Mouse (Mus musculus) left cerebral cortex, adult 9 months (tissue): ENCODE measurements at regions not wholly inside any gene's neighbourhood (a gene's known extent, or its start where the extent isn't known, plus 50 kb on each side); places are given as distances from the start of the nearest gene placed in this dataset.

ENCODE experiments used
- DNase-seq, 2 experiments: peaks; one replicate each; pipeline ENCODE4 v3.0.0; 2022; ENCODE audit warnings: low spot score in 2 of 2

DNA sequence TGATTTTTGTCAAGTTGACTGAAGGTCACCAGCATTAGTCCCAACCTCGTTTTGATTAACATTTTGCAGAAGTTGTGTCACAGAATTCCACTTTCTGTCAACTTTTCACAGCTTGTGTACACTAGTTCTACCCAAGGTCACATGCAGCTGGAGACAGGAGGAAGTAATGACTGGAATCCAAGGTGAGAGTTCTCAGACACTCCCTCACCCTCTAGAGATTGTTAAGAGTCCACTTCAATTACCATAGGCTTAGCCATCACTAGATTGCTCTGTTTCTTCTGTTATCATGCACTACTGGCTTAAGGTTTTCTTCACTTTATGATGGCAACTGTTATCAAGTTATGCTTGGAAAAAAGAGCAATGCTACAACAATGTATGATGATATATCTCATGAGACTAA, 379.0 kb downstream of the Samd5 start:
- DNase-seq: no peak

DNA sequence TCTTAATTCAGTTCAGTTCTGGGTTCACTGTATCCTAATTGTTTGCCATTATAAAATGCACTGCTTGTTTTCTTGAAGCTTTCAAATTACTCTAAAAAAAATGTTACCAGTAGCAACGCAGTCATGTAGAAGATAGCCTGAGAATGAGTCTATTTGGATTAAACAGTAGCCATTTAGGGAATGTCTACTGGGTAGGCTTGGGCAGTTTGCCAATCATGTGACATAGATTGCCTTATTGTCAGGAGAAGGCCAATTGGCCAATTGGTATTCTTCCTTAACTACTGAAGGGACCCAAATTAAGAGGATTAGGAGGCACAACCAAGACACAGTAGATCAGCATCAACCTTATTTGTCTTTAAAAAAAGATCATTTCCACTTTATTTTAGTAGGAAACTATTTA, 379.7 kb downstream of the Samd5 start:
- DNase-seq: no peak

DNA sequence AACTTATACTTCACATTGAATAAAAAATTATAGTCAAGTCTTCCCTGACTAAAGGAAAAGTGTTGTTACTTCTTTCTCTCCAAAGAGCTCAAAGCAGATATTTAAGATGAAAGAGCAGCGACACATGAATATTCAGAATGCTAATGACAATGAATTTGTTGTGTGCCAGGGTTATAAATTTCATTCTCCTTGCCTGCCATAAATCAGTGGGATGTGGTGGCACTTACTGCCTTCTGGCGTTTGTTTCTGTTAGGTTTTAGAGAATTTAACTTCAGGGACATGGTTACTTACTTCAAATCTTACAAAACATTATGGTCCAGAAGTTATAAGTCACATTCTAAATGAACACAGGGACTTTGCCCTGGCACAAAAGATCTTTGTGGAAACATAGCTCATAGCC, 380.4 kb downstream of the Samd5 start:
- no peak for DNase-seq

DNA sequence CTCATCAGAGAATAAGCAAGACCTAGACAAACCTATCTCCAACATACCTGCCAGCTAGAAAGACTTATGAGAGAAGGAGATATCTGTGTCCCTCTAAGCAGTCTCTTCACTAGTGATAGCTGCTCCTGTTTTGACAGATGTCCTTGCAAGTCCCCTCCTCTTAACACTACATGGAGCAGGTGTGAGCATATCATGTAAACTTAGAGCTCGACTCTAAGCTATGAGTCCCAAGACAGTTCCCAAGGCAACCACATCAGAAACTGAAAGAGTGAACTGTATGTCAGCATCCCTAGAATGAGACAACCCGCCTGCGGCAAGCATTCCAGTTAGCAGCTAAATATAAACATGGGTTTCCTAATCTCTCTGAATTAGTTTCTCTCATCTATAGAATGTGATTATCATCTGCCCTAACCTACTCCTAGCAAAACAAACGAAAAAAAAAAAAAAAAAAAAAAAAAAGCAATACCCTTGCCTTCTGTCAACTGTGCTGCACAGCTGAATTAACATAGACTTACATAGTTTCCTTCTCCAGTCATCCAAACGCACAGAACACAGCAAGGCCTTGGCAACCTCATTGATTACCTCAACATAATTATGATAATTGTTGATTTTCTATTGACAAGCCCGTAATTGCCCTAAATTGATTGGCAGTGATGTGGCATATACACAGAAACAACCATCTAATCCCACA, 383.4 kb downstream of the Samd5 start:
- DNase-seq: no peak

DNA sequence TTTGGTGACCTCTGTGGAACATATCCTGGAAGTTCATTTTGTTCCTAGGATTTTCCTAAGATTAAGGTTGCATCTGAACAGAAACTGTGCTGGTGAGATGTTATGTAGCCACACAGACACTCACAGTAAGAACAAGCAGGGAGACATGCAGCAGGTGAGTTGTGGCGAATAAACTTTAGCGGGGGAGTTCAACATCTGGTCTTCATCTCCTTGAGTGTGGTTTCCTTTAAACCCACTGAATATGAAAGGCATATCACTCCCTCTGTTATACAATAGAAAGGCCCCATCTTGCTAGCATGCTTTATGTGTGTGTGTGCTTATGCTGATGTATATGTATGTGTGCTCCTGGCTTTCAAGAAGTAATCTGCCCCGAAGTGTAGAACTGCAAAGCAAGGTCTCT, 387.1 kb upstream of the Sash1 start:
- no peak for DNase-seq

DNA sequence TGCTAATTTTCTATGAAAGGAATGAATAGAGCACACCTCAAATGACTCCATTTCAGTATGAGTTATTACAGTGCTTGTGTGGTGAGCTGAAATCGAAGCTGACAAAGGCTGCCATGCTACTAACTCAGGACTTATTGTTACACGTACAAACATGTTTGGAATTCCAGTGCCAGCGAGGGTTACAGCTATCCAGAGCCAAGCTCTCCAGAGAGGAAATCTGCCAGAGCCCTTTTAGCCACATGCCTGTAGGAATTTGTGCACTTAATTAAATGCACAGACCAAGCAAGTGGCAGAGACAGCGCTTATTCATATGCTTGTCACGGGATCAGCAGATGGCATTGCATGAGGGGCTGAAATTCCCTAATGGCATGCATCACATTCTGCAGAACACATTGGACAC, 386.4 kb upstream of the Sash1 start:
- no peak for DNase-seq

DNA sequence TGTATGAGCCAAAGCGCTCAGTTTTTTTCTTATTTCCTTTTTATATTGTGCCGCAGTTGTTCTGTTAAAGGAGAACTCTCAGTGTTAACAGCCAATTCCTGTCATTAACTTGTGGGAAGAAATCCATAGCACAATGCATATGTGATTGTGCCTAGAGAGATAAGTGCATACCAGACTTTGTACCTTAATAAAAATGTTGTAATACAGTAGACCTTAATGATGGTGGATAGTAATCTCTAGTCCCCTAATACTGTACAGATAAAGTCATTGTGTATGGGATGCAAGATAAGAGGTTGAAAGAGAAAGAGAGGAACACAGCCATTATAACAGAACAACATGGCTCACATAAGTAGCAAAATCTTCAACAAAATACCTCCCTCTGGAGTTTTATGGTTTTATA, 379.7 kb upstream of the Sash1 start:
- DNase-seq: no peak

DNA sequence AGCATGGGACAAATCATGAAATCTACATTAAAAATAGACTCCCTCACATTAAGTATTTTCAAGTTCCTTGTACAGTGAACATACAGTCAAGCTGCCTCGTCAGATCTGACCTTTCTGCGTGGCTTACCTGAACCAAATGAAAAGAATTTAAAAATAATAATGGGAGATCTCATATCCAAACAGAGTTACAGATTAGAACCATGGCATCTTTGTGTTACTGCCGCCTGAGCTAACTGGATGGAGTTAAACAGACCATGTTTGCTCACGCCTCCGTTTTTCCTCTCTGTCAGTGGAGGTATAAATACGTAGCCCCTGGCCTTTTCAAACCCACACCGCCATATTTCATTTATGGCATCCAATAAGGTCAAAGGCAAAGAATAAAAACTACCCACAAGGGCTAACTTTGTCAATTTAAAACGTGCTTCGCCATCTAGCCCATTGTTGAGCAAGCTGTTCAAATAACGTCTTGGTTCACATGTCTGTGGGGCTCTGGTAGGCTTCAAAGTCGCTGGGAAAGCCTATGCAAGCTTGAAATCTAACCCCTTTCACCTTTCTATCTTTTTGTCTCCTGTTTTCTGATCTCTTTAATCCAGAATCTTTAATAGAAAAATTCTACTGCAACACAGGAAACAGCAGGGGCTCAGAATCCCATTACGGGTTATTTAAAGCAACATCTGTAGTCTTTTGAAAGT, 378.6 kb upstream of the Sash1 start:
- no peak for DNase-seq

DNA sequence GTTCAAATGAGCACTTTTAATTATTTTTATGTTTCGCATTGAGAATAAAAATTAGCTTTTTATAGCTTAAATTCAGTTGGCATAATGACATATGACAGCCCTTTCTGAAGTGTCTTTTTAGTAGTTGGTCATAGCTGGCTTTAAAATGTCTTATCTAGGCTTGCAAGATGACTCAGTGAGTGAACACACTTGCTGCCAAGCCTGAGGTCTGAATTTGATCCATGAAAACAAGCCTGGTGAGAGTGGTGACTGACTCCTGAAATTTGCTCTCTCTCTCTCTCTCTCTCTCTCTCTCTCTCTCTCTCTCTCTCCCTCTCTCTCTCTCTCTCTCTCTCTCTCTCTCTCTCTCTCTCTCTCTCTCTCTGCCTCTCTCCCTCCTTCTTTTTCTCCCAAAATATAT, 372.8 kb upstream of the Sash1 start:
- no peak for DNase-seq

DNA sequence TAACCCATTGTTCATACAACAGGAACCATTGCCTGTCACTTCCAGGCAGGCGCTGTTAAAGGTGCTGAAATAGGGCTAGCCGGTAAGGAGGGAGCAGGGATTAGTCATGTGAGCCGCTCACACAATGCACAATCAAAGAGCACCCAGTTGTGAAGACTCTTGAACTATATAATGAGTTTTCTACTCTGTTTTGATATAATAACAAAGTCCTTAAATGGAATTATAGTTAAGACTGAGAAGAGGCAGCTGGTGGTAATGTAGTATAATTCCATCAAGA, 367.0 kb upstream of the Sash1 start:
- no peak for DNase-seq

DNA sequence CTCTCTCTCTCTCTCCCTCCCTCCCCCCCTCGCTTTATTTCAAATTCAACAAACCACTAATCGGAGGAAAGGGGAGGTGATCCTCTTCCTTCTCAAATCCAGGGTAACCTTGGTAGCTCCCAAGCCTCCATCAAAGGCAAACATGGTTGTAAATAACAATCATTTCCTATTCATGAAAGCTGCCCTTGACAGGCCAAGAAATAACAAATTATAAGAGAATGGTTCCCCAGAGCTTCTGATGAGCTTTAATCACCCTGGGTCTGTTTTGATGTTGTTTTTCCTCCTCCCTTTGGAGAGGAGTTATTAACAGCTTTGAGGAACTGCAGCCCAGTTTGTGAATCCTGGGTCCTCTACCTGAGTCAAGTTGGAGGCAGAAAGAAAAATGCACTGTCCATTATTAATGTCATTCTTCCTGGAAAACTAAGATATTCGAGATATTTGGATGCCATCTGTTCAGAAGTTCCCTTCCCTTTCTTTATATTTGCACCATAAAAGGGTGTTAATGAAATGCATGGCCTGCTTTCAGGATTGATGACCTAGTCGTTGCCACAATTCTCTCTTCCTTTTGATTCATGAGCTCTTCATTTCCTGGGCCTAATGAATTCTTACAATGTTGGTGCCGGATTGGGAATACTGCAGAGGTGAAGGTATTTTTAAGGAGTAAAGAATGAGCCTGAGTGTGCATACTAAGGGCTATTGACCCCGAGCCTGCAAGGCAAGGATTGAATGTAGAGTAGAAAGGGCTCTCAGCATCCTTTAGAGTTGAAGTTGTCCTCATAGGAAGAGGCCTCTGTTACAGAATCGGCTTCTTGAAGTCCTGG, 366.5 kb upstream of the Sash1 start:
- DNase-seq: no peak

DNA sequence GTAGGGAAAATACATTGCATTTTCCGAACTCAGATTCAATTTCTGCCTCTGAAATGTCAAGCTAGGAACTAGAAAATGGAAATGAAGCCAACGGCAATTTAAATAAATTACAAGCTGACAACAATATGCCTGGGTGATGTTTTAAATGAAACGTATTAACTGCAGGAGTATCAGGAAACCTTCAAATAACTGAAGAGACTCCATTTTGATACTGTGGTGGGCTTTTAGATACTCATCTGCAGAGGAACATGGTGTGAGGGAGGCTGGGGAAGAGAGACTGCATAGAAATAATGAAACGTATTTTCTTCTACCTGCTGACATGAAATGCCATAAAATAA, 357.4 kb upstream of the Sash1 start:
- no peak for DNase-seq

DNA sequence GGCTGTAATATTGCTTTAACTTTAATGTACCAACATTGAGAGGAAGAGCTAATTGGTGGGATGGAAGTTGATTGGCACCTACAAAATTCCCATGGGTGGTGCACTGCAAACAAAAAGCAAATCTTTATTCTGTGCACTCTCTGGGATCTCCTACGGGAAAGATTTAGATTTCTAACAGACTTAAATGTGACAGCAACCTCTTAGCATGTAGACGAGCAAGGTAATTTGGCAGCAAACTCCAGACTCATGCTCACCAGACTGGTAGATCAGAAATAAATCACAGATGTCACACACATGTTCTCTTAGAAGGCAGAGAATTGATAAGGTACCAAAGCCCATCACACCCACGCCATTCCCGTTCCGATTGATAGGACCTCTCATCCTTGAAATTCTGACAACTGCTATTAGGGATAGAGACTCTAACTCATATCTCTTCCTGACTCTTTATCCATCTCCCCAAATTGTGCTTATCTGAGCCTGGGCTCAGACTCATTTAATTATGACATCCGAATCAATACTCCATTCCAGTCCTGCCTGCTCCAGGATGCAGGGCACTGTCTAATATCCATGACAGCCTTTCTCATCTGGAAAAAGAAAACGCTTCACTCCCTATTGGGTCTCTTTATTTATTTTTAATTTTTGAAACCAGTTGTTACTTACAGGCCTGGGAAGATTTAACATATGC, 356.9 kb upstream of the Sash1 start:
- DNase-seq: no peak

DNA sequence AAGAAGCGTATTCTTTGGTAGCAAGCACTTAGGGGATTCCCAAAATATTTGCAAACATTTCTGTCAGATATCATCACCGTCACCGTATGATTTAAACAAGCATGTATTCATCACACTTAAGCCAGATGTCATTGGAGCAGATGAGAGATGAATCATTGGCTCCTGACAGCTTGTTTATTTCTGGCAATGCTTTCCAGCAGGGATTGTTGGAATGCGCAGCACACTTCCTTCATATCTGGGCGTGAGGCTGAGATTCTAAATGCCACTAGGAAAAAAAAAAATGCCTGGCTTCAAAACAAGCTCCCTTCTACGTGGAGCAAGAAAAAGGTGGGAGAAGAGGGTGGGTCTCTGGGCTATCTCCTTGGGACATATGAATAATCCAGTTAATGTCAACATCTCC, 354.1 kb upstream of the Sash1 start:
- DNase-seq: peak in 1 of 2 experiments; percentile 38

DNA sequence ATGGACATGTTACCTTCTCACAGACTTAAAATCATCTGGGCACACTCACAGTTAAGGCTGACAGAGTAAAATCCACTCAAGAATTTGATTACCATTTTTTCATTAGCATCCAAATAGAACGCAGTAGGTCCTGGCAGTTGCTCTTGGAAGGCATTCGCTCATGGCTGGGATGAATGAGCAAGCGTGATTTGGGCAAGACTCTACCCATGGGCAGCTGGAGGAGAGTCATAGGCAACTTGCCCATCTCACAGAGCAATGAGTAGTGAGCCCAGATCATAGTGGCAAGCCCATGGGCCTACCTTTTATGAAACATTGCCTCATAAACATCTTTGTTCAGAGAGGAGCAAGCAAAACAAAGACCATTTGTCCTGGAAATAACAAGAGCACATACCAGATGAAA, 345.9 kb upstream of the Sash1 start:
- no peak for DNase-seq

DNA sequence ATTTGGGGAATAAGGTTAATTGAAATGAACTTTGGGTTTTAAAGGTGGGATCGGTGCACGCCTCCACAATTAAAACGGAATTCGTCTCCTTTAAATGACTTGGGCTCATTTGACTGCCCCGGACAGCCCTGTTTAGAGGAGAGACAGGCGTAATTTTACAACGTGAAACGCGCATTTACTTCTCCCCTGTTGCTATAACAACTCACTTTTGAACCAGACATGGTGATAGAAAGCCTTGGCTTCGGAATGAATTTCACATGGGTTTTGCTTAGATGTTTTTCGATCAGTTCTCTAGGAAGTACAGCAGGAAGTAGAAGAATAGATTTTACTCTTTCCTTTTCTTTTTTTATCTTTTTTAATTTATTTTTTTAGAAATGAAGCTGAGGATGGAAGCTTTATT, 343.2 kb upstream of the Sash1 start:
- DNase-seq: no peak

DNA sequence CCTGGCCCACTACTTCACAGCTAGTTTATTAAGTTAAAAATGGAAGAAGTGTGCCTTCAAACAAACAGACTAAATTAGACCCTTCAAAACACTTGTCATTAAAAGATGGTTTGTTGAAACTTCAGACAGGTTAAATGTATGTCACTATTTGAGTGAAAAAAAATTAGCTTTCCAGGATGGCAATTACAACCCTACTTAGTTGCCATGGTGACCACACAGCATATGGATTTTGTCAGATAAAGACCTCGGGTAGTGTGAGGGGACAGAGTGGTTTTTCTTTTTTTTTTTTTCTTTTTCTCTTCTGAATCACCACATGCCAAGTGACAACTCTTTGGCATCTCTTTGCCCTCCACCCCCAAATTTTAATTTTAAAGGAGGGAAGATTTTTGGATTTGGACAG, 341.5 kb upstream of the Sash1 start:
- no peak for DNase-seq

DNA sequence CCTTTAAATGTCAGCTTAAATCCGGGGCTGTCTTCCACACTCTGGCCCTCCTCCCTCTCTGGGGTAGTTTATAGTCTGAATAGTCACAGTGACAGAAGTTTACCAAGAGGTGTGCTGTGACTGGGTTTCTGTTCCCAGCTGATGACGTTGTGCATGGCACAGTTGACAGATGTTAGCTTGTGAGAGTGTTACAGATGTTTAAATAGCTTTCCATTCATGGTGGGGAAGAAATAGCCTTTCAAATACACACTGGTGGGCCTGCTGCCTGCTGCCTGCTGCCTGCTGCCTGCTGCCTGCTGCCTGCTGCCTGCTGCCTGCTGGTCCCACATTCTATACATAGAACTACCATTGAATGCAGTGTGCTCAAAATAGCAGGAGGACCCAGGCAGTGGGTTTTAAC, 324.8 kb upstream of the Sash1 start:
- DNase-seq: no peak

DNA sequence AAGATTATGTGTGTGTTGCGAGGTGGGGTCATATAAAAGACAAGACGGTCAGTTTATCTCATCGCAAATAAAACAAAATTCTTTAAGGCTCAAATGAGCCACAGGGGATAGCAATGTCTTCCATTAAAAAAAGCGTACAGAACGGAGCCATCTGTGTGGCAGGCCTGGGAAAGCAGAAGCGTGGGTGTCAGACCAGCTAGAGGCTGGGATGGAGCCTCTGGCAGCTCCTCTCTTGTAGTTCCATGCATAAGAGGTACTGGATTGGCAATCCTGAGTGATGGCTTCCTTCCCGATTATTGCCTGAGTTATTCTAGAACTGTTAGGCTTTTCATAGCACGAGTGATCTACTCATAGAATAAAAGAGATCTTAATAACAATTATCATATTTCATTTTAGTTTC, 318.2 kb upstream of the Sash1 start:
- DNase-seq: peak; percentile 22 to 72

DNA sequence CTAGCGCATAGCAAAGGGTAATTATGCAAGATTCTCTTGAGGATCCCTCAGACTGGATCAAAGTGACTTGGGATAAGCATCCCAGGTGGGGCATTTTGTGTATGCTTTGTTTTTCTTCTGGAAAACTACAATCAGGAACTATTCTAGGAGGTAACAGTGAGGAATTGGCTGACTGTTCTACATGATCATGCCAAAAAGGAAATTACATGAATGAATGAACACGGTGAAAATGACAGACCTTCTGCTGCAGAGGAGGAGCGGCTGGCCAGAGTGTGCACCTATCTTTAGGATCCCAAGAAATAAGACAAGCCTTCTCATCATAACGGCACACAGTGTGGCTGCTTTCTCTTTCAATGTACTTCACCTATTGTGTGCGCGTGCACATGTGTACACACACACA, 317.5 kb upstream of the Sash1 start:
- peak in 1 of 2 experiments; percentile 22 for DNase-seq

DNA sequence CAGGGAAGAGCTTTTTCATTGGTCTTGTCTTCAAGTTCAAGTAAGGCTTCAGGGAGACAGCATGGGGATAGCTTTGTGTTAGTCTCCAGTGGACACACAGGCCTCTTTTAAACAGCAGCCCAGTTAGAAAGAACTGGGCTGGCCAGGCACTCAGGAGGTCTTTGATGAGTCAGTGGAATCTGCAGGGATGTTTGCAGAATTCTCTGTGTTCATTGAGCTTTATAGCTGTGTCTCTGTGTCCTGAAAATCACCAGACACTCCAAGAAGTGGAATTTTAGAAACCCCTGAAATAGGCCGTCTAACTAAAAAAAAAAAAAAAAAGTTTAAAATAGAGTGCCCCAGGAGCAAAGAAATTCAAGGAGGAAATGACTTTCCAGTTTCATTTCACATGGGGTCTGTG, 317.1 kb upstream of the Sash1 start:
- peak in 1 of 2 experiments; percentile 5 for DNase-seq

DNA sequence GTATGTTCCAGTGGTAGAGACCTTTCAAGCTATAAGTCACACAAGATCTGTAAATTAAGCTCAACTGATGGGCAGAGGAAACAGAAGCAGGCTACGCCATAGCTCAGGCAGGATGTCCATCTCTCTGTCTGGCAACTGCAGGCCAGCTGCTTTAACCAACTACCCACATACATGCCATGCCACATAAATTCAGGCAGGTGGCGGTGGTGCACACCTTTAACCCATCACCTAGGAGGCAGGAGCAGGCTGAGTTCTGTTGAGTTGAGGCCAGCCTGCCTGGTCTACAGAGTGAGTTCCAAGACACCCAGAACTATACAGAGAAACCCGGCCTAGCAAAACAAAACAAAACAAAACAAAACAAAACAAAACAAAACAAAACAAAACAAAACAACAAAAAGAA, 289.1 kb upstream of the Sash1 start:
- no peak for DNase-seq

DNA sequence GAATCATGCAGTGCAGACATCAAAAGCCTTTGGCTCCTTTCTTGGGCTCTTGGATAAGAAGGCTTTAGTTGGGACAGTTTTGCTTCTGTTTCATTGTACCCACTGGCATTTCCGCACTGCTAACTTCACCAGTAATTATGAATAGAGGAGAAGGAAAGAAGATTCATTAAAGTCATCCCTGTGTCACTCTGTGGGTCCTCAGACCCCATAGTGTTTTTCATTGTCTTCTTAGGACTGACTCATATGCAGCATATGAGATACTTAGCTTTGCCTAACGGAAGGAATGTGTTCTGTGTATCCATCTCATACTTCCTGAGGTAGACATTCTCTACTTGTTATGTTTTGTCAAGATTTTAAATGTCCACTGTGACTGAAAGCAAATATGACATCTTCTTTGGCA, 287.6 kb upstream of the Sash1 start:
- no peak for DNase-seq
